Mouse (Mus musculus) ES-E14 (cell line): ENCODE measurements around the gene Cntnap2. TPM values are rescaled to one million over a fixed set of nuclear protein-coding genes. Genes with fewer than 3 reads are reported as not detected.

Source experiments
- DNase-seq: peaks from one replicate; pipeline ENCODE4 v3.0.0-alpha.2; 2013; ENCODE audit warnings: low read depth, low spot score
- H3K27ac ChIP-seq: 2 replicates; pipeline ENCODE4 v1.5.1; 2012; ENCODE audit warnings: low read depth, mild to moderate bottlenecking, low read length, moderate library complexity, mixed read lengths; ENCODE audit not compliant: poor library complexity, insufficient read depth, severe bottlenecking
- H3K36me3 ChIP-seq: 2 replicates; pipeline ENCODE4 v1.6.1; 2012; ENCODE audit warnings: mild to moderate bottlenecking, low read length, moderate library complexity, mixed read lengths; ENCODE audit not compliant: control insufficient read depth, poor library complexity, insufficient read depth, severe bottlenecking
- H3K4me1 ChIP-seq, 2 experiments: fragments of 150-350 bp in 1 of 2; sonication (generic) in 1 of 2; 2 replicates each; pipeline ENCODE4 v1.6.1; 2012; ENCODE audit warnings: low read length in 2 of 2, mild to moderate bottlenecking in 1 of 2, mixed read lengths in 1 of 2; ENCODE audit not compliant: control insufficient read depth in 2 of 2, insufficient read depth in 2 of 2, poor library complexity in 1 of 2
- H3K4me3 ChIP-seq, 2 experiments: fragments of 150-350 bp in 1 of 2; sonication (generic) in 1 of 2; 2 replicates each; pipeline ENCODE4 v1.5.1; 2012; ENCODE audit warnings: low read length in 2 of 2, low read depth in 1 of 2, mild to moderate bottlenecking in 1 of 2, mixed read lengths in 1 of 2; ENCODE audit not compliant: insufficient read depth in 1 of 2, poor library complexity in 1 of 2, severe bottlenecking in 1 of 2
- H3K9ac ChIP-seq: 2 replicates; pipeline ENCODE4 v1.6.1; 2012; ENCODE audit warnings: low read depth, mild to moderate bottlenecking, low read length, mixed read lengths; ENCODE audit not compliant: poor library complexity, insufficient read depth, severe bottlenecking
- H3K9me3 ChIP-seq: fragments of 150-350 bp; sonication (generic); 2 replicates; pipeline ENCODE4 v1.6.1; 2012; ENCODE audit warnings: low read depth, mild to moderate bottlenecking, low read length; ENCODE audit not compliant: control insufficient read depth, insufficient read depth
- CHD2 ChIP-seq: IDR thresholded peaks from 2 replicates; pipeline ENCODE4 v1.6.1; 2014; ENCODE audit warnings: mild to moderate bottlenecking, low read depth, low read length, inconsistent platforms
- HCFC1 ChIP-seq: IDR thresholded peaks from 2 replicates; pipeline ENCODE4 v1.6.1; 2012; ENCODE audit warnings: low read length, inconsistent platforms, borderline replicate concordance; ENCODE audit not compliant: insufficient read depth
- MAFK ChIP-seq: IDR thresholded peaks from 2 replicates; pipeline ENCODE4 v1.6.1; 2014; ENCODE audit warnings: mild to moderate bottlenecking, low read depth, low read length, inconsistent platforms; ENCODE audit not compliant: insufficient read depth
- ZC3H11A ChIP-seq: IDR thresholded peaks from 2 replicates; pipeline ENCODE4 v1.6.1; 2012; ENCODE audit warnings: low read depth, mild to moderate bottlenecking, inconsistent platforms, low read length, borderline replicate concordance
- ZNF384 ChIP-seq: IDR thresholded peaks from 2 replicates; pipeline ENCODE4 v1.6.1; 2012; ENCODE audit warnings: low read depth, low read length, inconsistent platforms
- in situ Hi-C, 2 experiments: fragments of 600-800 bp; cut with MboI; formaldehyde crosslinking; loops; one replicate each; pipeline ENCODE4 v1.15.1; 2025; ENCODE audit warnings: low sequenced_read_pairs in 2 of 2, inconsistent platforms in 1 of 2; ENCODE audit not compliant: unreplicated experiment in 2 of 2
- total RNA-seq: library from RNA; depleted of rRNA; stranded (reverse); fragments of 300-350 nt; gene quantifications from 2 replicates; pipeline ENCODE4 v1.2.3, GENCODE M21; 2012

Gene Cntnap2
- total RNA-seq, 1 experiment, result 7.9 TPM

GRCm38 (mm10) chr6:45979171-45979570 is 920.0 kb downstream of the Cntnap2 start:
- DNase-seq, result no peak
- Histone ChIP-seq H3K9me3 (no peaks in the 10 kb centered on the region), H3K4me3 (no peak overlapping the region), H3K4me1 (no peaks in the 10 kb centered on the region), H3K36me3 (no peaks in the 10 kb centered on the region), H3K9ac (no peak overlapping the region), H3K27ac (no peak overlapping the region)
- no peak for TF ChIP-seq MAFK
- no peak for TF ChIP-seq CHD2
- TF ChIP-seq HCFC1, result no peak
- no peak for TF ChIP-seq ZC3H11A
- no peak for TF ChIP-seq ZNF384
- in situ Hi-C loops, result no loop called here

- TF ChIP-seq CHD2, result no peak
- TF ChIP-seq ZC3H11A, result no peak
- TF ChIP-seq HCFC1, result no peak
- TF ChIP-seq ZNF384, result no peak
- no peak for TF ChIP-seq MAFK
- H3K36me3 ChIP-seq, result no peaks in the 10 kb centered on the region
- H3K4me1 ChIP-seq, result no peaks in the 10 kb centered on the region
- no peaks in the 10 kb centered on the region for H3K9me3 ChIP-seq
- no peak overlapping the region for H3K27ac ChIP-seq
- no peak overlapping the region for H3K4me3 ChIP-seq
- H3K9ac ChIP-seq, result no peak overlapping the region
- in situ Hi-C loops, result no loop called here
- no peak for DNase-seq
Observed at GRCm38 (mm10) chr6:45988051-45988450, 928.9 kb downstream of the Cntnap2 start.

- TF ChIP-seq ZC3H11A, result no peak
- no peak for TF ChIP-seq MAFK
- no peak for TF ChIP-seq HCFC1
- TF ChIP-seq CHD2, result no peak
- no peak for TF ChIP-seq ZNF384
- no peaks in the 10 kb centered on the region for H3K4me1 ChIP-seq
- no peaks in the 10 kb centered on the region for H3K36me3 ChIP-seq
- H3K27ac ChIP-seq, result no peak overlapping the region
- no peak for DNase-seq
- in situ Hi-C loops, result no loop called here
- no peak overlapping the region for H3K4me3 ChIP-seq
- H3K9me3 ChIP-seq, result no peaks in the 10 kb centered on the region
- H3K9ac ChIP-seq, result no peak overlapping the region
Observed at GRCm38 (mm10) chr6:45991086-45991485, 931.9 kb downstream of the Cntnap2 start.

GRCm38 (mm10) chr6:46022515-46023143 is 963.5 kb downstream of the Cntnap2 start:
- no peaks in the 10 kb centered on the region for H3K4me1 ChIP-seq

More at GRCm38 (mm10) chr6:46022515-46023143, 963.5 kb downstream of the Cntnap2 start:
- no peak for DNase-seq
- Histone ChIP-seq H3K9me3 (no peaks in the 10 kb centered on the region), H3K4me3 (no peak overlapping the region), H3K9ac (no peak overlapping the region), H3K36me3 (no peaks in the 10 kb centered on the region), H3K27ac (no peak overlapping the region)
- in situ Hi-C loops, result no loop called here
- TF ChIP-seq CHD2 (no peak), MAFK (no peak), ZC3H11A (no peak), HCFC1 (no peak), ZNF384 (no peak)
